Mouse (Mus musculus) heart, embryonic 15.5 days (tissue): ENCODE data around the gene Wdr45. TPM values are rescaled to one million over a fixed set of nuclear protein-coding genes. Genes with fewer than 3 reads are reported as not detected.
A peak's percentile ranks its signal among the peaks of the same experiment; 100 is the strongest.

Experiments used
- ATAC-seq: fragments of 200-750 bp; cut with Nextera tagmentation; replicated peaks from 2 replicates; pipeline ENCODE4 v1.8.0; 2017; ENCODE audit warnings: low read depth, moderate TSS enrichment; ENCODE audit not compliant: insufficient number of reproducible peaks, insufficient read depth, low FRiP score
- H3K27ac ChIP-seq: fragments of 300-500 bp; sonication (generic); 2 replicates; pipeline ENCODE4 v1.5.1; 2015; ENCODE audit warnings: mild to moderate bottlenecking, inconsistent platforms
- H3K27me3 ChIP-seq: fragments of 300-500 bp; sonication (generic); 2 replicates; pipeline ENCODE4 v1.6.1; 2015; ENCODE audit warnings: inconsistent platforms
- H3K36me3 ChIP-seq: fragments of 300-500 bp; sonication (generic); 2 replicates; pipeline ENCODE4 v1.6.1; 2015; ENCODE audit warnings: mild to moderate bottlenecking, inconsistent platforms
- H3K4me1 ChIP-seq: fragments of 300-500 bp; sonication (generic); replicated peaks from 2 replicates; pipeline ENCODE4 v1.6.1; 2015; ENCODE audit warnings: inconsistent platforms
- H3K4me2 ChIP-seq: fragments of 300-500 bp; sonication (generic); 2 replicates; pipeline ENCODE4 v1.6.1; 2015; ENCODE audit warnings: inconsistent platforms, mild to moderate bottlenecking, moderate library complexity
- H3K4me3 ChIP-seq: fragments of 300-500 bp; sonication (generic); 2 replicates; pipeline ENCODE4 v1.5.1; 2015; ENCODE audit warnings: mild to moderate bottlenecking, inconsistent platforms
- H3K9ac ChIP-seq: fragments of 300-500 bp; sonication (generic); 2 replicates; pipeline ENCODE4 v1.6.1; 2015; ENCODE audit warnings: mild to moderate bottlenecking, inconsistent platforms
- H3K9me3 ChIP-seq: fragments of 300-500 bp; sonication (generic); replicated peaks from 2 replicates; pipeline ENCODE4 v1.6.1; 2016; ENCODE audit warnings: inconsistent platforms
- WGBS: fragments of 180-500 bp; shearing (Covaris S2); methylation state at CpG from one replicate; pipeline ENCODE4 v1.1.7; 2015; ENCODE audit warnings: mixed read lengths; 5-methylcytosine and 5-hydroxymethylcytosine counted together
- polyA plus RNA-seq: library from polyadenylated mRNA; unstranded; fragments of >200 nt; fragmentation: Nextera tagmentation; extraction: Ambion mirVana; gene quantifications from 2 replicates; pipeline ENCODE4 v1.2.1, GENCODE M21; 2015

The Wdr45 gene
- polyA plus RNA-seq, 1 experiment from 2014 or later = 25.4 TPM

DNA sequence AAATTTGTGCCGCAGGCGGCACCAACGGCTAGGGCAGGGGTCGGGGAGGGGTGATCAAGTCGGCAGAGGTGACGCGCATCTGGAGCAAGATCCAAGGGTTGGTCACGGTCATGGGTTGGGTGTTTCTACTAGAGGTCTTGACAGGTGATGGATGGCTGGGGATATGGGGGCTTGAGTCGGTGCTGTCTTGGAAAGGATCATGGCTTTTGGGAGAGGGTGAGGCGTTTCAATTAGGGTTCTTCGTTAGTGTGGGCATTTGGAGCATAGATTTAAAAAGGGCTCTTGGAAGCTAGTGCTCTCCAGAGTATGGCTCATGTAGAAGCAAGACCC is 8.1 kb downstream of the Wdr45 start:
- ATAC-seq = no peak
- H3K4me1 ChIP-seq = peaks cover 4% of the 10 kb centered on the region
- no peaks in the 10 kb centered on the region for H3K9me3 ChIP-seq
- peak overlapping the region; percentile 59 for H3K9ac ChIP-seq
- H3K4me2 ChIP-seq = peak overlapping the region; percentile 73
- H3K27me3 ChIP-seq = no peaks in the 10 kb centered on the region
- no peaks in the 10 kb centered on the region; the same call in 1 of the 2 replicates for H3K36me3 ChIP-seq
- peak overlapping the region; percentile 69 for H3K4me3 ChIP-seq
- peak overlapping the region; percentile 91 for H3K27ac ChIP-seq
- WGBS = 12% methylated on average over 11 of the region's 11 CpGs

DNA sequence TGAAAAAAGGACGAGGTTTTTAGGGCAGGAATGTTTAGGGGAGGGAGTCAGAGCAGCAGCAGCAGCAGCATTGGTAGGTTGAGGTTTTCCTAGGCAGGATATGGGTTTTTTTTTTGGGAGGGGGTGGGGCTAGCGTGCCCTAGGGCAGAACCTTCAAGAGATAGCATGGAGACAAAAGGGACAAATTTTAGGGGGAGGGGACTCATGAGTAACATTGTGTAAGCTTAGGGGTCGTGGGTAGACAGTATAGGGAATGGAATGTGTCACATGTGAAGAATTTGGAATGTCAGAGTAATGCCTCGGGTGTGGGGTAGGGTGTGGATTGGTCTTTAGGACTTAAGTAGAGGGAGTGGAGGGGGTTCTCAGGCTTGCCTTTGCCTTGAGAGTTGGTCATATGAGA is 8.6 kb downstream of the Wdr45 start:
- no peak overlapping the region for H3K27ac ChIP-seq
- 7% methylated on average over 4 of the region's 4 CpGs for WGBS
- no peak for ATAC-seq

DNA sequence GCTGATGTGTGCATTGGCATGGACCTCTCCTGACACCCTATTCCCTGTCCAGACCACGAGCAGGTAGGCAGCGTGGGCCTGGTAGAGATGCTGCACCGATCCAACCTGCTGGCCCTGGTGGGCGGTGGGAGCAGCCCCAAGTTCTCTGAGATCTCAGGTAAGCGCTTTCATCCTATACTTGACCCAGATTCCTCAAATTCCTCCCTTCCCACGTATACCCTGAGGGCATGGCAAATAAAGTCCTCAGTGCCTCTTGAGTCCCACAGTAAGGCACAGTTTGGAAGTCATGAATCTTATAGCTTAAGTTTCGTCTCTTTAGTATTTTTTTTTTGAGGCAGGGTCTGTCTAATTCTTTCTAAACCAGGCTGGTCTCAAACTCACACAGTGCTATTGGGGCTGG is 10.0 kb downstream of the Wdr45 start:
- no peaks in the 10 kb centered on the region for H3K9me3 ChIP-seq
- no peak overlapping the region for H3K9ac ChIP-seq
- H3K27me3 ChIP-seq = no peaks in the 10 kb centered on the region
- no peaks in the 10 kb centered on the region; the same call in 1 of the 2 replicates for H3K36me3 ChIP-seq
- no peak overlapping the region for H3K27ac ChIP-seq
- no peak overlapping the region for H3K4me3 ChIP-seq
- 77% methylated on average over 7 of the region's 7 CpGs for WGBS
- peaks cover 8% of the 10 kb centered on the region for H3K4me1 ChIP-seq
- ATAC-seq = no peak
- H3K4me2 ChIP-seq = no peak overlapping the region

More for the DNA sequence above, 8.6 kb downstream of the Wdr45 start:
- no peaks in the 10 kb centered on the region; the same call in 1 of the 2 replicates for H3K36me3 ChIP-seq
- peak overlapping the region; percentile 59; the same call in 1 of the 2 replicates for H3K9ac ChIP-seq
- no peaks in the 10 kb centered on the region for H3K27me3 ChIP-seq
- H3K4me2 ChIP-seq = peak overlapping the region; percentile 73
- peaks cover 4% of the 10 kb centered on the region for H3K4me1 ChIP-seq
- H3K9me3 ChIP-seq = no peaks in the 10 kb centered on the region
- H3K4me3 ChIP-seq = peak overlapping the region; percentile 69

DNA sequence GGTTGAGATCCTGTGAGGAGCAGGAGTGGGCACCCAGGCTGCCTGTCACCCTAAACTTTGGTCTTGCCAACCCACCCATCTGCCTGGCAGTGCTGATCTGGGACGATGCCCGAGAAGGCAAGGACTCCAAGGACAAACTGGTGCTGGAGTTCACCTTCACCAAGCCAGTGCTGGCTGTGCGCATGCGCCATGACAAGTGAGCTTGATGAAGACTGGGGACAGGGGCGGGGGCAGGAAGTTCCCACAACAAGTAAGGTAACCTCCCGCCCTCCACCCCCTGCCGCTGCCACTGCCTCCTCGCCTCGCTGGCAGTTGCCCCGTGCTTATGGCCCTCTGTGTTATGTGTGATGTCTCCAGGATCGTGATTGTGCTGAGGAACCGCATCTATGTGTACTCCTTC is 11.7 kb downstream of the Wdr45 start:
- no peak overlapping the region for H3K9ac ChIP-seq
- H3K27me3 ChIP-seq = no peaks in the 10 kb centered on the region
- no peaks in the 10 kb centered on the region; the same call in 1 of the 2 replicates for H3K36me3 ChIP-seq
- H3K4me1 ChIP-seq = peaks cover 8% of the 10 kb centered on the region
- no peak for ATAC-seq
- H3K4me2 ChIP-seq = no peak overlapping the region
- 78% methylated on average over 12 of the region's 12 CpGs for WGBS
- H3K9me3 ChIP-seq = no peaks in the 10 kb centered on the region
- no peak overlapping the region for H3K27ac ChIP-seq
- H3K4me3 ChIP-seq = no peak overlapping the region

DNA sequence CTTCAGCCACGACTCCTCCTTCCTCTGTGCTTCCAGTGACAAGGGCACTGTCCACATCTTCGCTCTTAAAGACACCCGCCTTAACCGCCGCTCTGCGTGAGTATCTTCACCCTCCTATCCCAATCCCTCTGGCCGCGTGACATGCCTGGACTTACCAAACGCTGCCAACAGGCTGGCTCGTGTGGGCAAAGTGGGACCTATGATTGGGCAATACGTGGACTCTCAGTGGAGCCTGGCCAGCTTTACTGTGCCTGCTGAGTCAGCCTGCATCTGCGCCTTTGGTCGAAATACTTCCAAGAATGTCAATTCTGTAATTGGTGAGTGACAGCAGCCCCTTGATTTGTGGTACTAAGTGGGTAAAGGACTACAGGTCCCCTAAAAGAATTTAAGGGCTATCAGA is 13.0 kb downstream of the Wdr45 start:
- Histone ChIP-seq H3K9ac (no peak overlapping the region), H3K4me2 (no peak overlapping the region), H3K4me1 (peaks cover 8% of the 10 kb centered on the region), H3K4me3 (no peak overlapping the region), H3K9me3 (no peaks in the 10 kb centered on the region), H3K27ac (no peak overlapping the region), H3K27me3 (no peaks in the 10 kb centered on the region), H3K36me3 (no peaks in the 10 kb centered on the region; the same call in 1 of the 2 replicates)
- ATAC-seq = no peak
- WGBS = 80% methylated on average over 13 of the region's 13 CpGs

DNA sequence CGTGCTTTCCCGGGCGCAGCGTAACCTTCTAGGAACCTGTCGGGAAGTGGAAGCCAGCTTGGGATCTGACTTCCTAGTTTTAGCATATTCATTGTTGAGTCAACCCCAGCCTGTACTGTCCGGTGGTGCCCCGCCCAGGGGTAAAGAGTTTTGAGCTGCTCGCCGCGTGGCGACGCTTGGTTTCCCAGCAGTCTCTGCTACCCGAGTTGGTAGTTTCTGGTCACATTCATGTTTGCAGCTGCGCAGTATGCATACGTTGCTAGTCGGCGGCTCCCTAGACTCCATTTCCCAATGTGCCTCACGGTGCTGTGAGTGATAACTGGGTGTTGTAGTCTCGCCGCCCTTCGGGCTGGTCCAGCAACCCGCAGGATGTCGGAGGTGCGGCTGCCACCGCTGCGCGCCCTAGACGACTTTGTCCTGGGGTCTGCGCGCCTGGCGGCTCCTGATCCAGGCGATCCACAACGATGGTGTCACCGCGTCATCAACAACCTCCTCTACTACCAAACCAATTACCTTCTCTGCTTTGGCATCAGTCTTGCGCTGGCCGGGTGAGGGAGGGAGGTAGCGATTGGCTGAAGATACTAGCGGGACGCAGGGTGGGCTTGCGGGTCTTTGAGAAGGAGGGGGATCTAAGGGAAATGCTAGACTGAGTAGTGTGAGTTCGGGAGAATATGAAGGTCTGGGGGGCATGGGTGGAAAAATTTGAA is 14.2 kb downstream of the Wdr45 start, which contains the start of gene Praf2:
TSS of gene Praf2 (plus strand) at position 225 of the 707 bp plus-strand sequence.
- peak; percentile 90 for ATAC-seq
- Histone ChIP-seq H3K4me2 (peak within 1 kb of the TSS; percentile 64), H3K4me3 (peak within 1 kb of the TSS; percentile 57), H3K4me1 (peaks cover 4% of the 10 kb centered on the region; the same call in 1 of the 2 replicates), H3K36me3 (no peaks in the 10 kb centered on the region; the same call in 1 of the 2 replicates), H3K27me3 (no peaks in the 10 kb centered on the region), H3K9me3 (no peaks in the 10 kb centered on the region), H3K27ac (peak within 1 kb of the TSS; percentile 74), H3K9ac (peak within 1 kb of the TSS; percentile 48; the same call in 1 of the 2 replicates)
- WGBS = 16% methylated on average over 42 of the region's 42 CpGs

DNA sequence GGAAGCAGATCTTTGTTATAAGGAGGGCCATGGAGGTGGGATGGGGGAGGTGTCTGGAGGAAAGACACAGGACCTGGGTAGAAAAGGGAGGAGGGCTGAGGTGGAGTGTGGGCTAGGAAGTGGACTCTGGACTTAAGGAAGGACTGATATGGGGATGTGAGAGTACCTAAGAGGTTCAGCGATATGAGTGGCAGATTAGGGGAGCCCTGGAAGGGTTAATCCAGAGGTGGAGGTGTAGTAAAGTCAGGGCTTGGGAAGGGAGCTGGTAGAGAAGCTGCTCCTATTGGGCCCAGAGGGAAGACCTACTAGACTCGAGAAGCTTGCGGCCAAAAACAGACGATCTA is 14.8 kb downstream of the Wdr45 start:
- Histone ChIP-seq H3K4me2 (peak overlapping the region; percentile 64), H3K27ac (no peak overlapping the region), H3K27me3 (no peaks in the 10 kb centered on the region), H3K36me3 (no peaks in the 10 kb centered on the region; the same call in 1 of the 2 replicates), H3K4me1 (peaks cover 4% of the 10 kb centered on the region; the same call in 1 of the 2 replicates), H3K9ac (peak overlapping the region; percentile 48; the same call in 1 of the 2 replicates), H3K9me3 (no peaks in the 10 kb centered on the region), H3K4me3 (peak overlapping the region; percentile 57)
- ATAC-seq = no peak
- 19% methylated on average over 4 of the region's 4 CpGs for WGBS

DNA sequence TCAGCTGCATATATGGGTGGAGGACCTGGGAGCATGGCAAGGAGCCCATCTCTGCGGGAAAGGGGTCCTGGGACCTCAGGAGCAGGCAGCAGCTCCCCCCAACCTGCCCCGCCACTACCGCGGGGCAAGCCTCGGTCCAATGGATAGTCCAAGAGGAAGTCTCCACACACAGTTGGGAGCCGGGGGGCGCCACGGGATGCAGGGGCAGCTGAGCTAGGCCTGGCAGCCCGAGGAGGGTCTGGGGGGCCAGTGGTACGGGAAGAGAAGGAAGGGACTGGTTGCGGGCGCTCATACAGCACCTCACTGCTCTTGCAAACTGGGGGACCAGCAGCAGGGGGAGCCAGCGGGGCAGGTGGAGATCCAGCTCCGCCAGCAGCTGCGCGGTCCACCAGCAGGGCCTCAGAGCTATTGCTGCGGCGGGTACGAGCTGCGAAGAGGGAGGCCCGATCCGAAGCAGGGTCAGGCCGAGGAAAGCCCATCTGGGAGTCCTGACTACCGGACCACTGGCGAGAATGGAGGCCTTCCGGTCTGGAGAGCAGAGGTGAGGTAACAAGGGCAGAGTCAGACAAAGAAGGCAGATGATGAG is 19.5 kb downstream of the Wdr45 start:
- H3K4me1 ChIP-seq = peaks cover 4% of the 10 kb centered on the region; the same call in 1 of the 2 replicates

DNA sequence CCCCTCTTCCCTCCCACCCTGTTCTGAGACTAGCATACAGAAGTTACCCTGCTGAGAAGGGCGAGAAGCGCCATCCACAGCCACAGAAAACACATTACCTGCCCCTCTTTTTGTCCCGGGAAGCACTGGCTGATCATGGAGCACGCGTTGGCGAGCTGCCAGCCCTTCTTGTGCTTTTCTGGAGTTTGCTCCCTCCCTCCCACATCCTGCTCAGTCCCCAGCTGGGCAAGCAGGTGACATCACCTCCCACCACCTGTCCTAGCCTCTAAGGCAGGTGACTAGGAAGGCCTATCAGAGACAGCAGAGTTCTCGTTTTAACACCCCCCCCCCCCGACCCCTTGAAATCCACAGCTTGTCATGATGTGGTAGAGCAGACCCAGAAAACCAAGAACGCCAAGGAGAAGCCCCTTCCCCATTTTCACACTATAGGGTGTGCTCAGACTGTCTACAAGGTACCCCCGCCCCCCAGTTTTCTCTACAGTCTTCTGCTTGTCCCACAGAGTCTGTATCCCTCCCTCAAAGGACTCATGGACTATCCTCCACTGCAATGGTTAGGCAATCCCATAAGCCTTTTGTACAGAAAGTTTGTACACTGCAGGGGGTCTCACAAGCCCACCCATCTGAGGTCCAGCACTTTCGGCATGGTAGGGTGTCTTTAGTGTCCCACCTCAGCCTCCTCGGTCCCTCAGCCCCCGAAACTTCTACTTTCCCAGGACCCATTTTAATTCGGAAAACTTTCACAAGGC is 25.4 kb downstream of the Wdr45 start:
- H3K4me1 ChIP-seq = no peaks in the 10 kb centered on the region
- H3K27ac ChIP-seq = no peak overlapping the region
- ATAC-seq = no peak
- H3K27me3 ChIP-seq = no peaks in the 10 kb centered on the region
- 62% methylated on average over 14 of the region's 14 CpGs for WGBS
- no peaks in the 10 kb centered on the region for H3K9me3 ChIP-seq
- no peak overlapping the region for H3K4me3 ChIP-seq
- no peak overlapping the region for H3K9ac ChIP-seq
- H3K36me3 ChIP-seq = no peaks in the 10 kb centered on the region
- no peak overlapping the region for H3K4me2 ChIP-seq

More for the DNA sequence above, 19.5 kb downstream of the Wdr45 start:
- Histone ChIP-seq H3K4me2 (peak overlapping the region; percentile 33; the same call in 1 of the 2 replicates), H3K9ac (no peak overlapping the region), H3K9me3 (no peaks in the 10 kb centered on the region), H3K27ac (no peak overlapping the region), H3K27me3 (no peaks in the 10 kb centered on the region), H3K4me3 (no peak overlapping the region), H3K36me3 (no peaks in the 10 kb centered on the region)
- whole genome bisulfite sequencing = 21% methylated on average over 26 of the region's 26 CpGs
- ATAC-seq = no peak

DNA sequence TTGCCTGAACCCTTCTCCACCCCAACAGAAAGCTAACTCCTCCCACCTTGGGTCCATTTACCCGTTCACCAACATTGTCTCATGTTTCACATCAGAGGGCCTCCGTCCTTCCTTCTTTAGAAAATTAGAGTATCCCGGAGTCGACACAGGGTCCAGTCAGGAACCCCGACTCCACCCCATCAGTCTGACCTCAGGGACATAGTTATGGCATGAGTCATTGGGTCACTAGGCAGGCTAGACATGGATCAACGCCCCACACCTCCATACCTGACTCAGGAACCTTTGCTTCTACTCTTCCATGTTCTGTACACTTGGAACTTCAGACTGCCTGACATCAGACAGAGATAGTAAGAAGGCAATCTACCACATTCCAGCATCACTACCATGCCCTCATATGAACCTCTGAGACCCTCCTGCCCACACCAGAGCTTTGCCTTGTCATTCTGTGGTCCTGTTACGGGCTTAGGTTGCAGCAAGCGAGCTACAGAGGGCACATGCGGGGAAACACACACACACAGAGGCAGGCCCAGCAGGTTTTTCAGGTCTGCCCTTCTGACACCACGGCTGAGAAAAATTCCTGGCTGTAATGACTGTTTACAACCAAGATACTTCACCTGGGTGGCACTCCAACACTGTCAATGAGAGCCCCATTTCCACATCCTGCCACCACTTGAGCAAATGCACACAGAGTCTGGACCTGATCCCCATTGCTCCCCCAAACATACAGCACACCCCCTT is 26.1 kb downstream of the Wdr45 start:
- Histone ChIP-seq H3K36me3 (no peaks in the 10 kb centered on the region), H3K4me3 (no peak overlapping the region), H3K9me3 (no peaks in the 10 kb centered on the region), H3K4me2 (no peak overlapping the region), H3K27ac (no peak overlapping the region), H3K27me3 (no peaks in the 10 kb centered on the region), H3K9ac (no peak overlapping the region), H3K4me1 (no peaks in the 10 kb centered on the region)
- no peak for ATAC-seq
- 50% methylated on average over 10 of the region's 10 CpGs for WGBS

DNA sequence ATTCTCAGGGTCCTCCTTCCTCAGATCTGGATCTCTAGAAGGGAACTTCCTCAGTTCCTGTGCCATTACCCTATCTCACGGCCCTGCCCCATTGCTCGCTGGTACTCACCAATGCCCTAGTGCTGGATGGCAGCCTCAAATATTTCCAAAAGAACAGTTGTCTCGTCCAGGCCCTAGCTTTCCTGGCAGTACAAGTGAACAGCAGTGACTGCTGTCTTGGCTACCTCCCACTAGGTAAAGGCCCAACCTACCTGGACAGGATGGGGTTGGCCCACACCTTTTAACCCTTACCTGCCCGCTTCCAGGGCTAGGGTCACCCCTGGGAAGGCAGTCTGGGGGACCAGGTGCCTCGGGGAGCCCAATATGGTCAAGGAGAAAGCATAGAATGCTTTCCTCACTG is 27.0 kb downstream of the Wdr45 start:
- H3K4me2 ChIP-seq = no peak overlapping the region
- ATAC-seq = no peak
- H3K4me1 ChIP-seq = no peaks in the 10 kb centered on the region
- H3K9me3 ChIP-seq = no peaks in the 10 kb centered on the region
- H3K36me3 ChIP-seq = no peaks in the 10 kb centered on the region
- H3K4me3 ChIP-seq = no peak overlapping the region
- no peak overlapping the region for H3K27ac ChIP-seq
- H3K27me3 ChIP-seq = no peaks in the 10 kb centered on the region
- no peak overlapping the region for H3K9ac ChIP-seq
- WGBS = 64% methylated on average over 5 of the region's 5 CpGs
